Mouse (Mus musculus) C2C12 (cell line): ENCODE data around the gene Spem2.

ENCODE experiments used
- CEBPB ChIP-seq: IDR thresholded peaks from one replicate; pipeline ENCODE4 v1.6.1; 2011; ENCODE audit warnings: low read depth, mild to moderate bottlenecking, control low read depth, moderate library complexity
- CTCF ChIP-seq: IDR thresholded peaks from one replicate; pipeline ENCODE4 v1.5.1; 2011; ENCODE audit not compliant: control insufficient read depth, insufficient read depth, insufficient read length
- MAX ChIP-seq: IDR thresholded peaks from one replicate; pipeline ENCODE4 v1.6.1; 2011; ENCODE audit warnings: mild to moderate bottlenecking, control low read depth
- MYOD1 ChIP-seq: IDR thresholded peaks from one replicate; pipeline ENCODE4 v1.6.1; 2011; ENCODE audit warnings: low read depth; ENCODE audit not compliant: control insufficient read depth, insufficient read length
- USF1 ChIP-seq: IDR thresholded peaks from one replicate; pipeline ENCODE4 v1.6.1; 2011; ENCODE audit warnings: low read depth, mild to moderate bottlenecking, control low read depth, moderate library complexity

DNA sequence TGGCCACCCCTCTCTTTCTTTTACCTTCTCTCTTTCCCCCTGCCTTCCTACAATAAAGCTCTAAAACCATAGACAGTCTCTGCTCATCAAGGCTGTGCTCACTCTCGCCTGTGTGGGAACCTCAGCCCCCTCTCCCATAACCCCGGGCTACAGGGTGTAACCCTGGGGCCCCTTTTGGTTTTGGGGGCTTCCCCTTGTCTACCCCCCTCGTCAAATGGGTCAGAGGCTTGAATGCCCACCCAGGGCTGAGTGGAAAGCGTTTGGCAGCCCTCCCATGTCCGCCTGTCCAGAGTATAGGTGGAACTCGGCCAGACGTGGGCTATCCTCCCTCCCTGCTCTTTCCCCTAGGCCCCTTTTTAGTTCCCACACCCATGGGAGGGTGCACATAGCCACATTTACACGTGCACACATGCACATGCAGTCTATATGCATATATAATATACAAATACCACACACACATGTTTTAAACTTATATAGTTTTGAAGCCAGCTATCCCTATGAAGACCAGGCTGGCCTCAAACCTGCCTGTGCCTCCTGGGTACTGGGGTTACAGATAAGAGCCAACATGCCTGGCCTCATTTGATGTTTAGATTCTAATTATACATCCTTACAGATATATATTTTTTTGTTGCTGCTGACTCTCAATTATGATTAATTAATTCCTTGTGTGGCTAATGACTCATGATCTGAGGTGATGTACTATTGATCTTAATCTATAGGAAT, 46.0 kb upstream of the Spem2 start:
- no peak for TF ChIP-seq CTCF
- no peak for TF ChIP-seq MAX
- TF ChIP-seq USF1: no peak
- TF ChIP-seq CEBPB: no peak
- TF ChIP-seq MYOD1: no peak
